Mouse (Mus musculus) myocyte (in vitro differentiated cells): Measurements from ENCODE around the gene Plekha7. TPM values are rescaled to one million over a fixed set of nuclear protein-coding genes. Genes with fewer than 3 reads are reported as not detected.
A peak's percentile ranks its signal among the peaks of the same experiment; 100 is the strongest.

Experiments
- H3K27me3 ChIP-seq: one replicate; pipeline ENCODE4 v1.6.1; 2011; ENCODE audit not compliant: control insufficient read depth, insufficient read depth, insufficient read length
- H3K36me3 ChIP-seq: one replicate; pipeline ENCODE4 v1.6.1; 2011; ENCODE audit not compliant: control insufficient read depth, insufficient read depth
- H3K4me2 ChIP-seq: one replicate; pipeline ENCODE4 v1.6.1; 2011; ENCODE audit warnings: low read depth, control low read depth
- H3K4me3 ChIP-seq: one replicate; pipeline ENCODE4 v1.5.1; 2011; ENCODE audit warnings: mild to moderate bottlenecking, control low read depth, moderate library complexity
- H3K79me2 ChIP-seq: one replicate; pipeline ENCODE4 v1.6.1; 2011; ENCODE audit not compliant: control insufficient read depth, insufficient read depth
- H3ac ChIP-seq: one replicate; pipeline ENCODE4 v1.6.1; 2011; ENCODE audit not compliant: control insufficient read depth, insufficient read length
- CEBPB ChIP-seq: IDR thresholded peaks from 2 replicates; pipeline ENCODE4 v1.6.1; 2011; ENCODE audit warnings: mild to moderate bottlenecking, moderate library complexity; ENCODE audit not compliant: poor library complexity, insufficient read depth, severe bottlenecking
- E2F4 ChIP-seq: IDR thresholded peaks from one replicate; pipeline ENCODE4 v1.6.1; 2011; ENCODE audit warnings: mild to moderate bottlenecking, control low read depth, moderate library complexity; ENCODE audit not compliant: insufficient read depth
- MAX ChIP-seq: IDR thresholded peaks from one replicate; pipeline ENCODE4 v1.6.1; 2011; ENCODE audit warnings: low read depth, mild to moderate bottlenecking, control low read depth
- MYOD1 ChIP-seq, 3 experiments: IDR thresholded peaks; one replicate each; pipeline ENCODE4 v1.6.1; 2011; ENCODE audit warnings: control low read depth in 2 of 3, low read depth in 2 of 3, mild to moderate bottlenecking in 2 of 3, moderate library complexity in 1 of 3; ENCODE audit not compliant: insufficient read length in 2 of 3, control insufficient read depth in 1 of 3
- MYOG ChIP-seq, 3 experiments: IDR thresholded peaks; one replicate each; pipeline ENCODE4 v1.6.1; 2011; ENCODE audit warnings: control low read depth in 2 of 3, low read depth in 2 of 3, mild to moderate bottlenecking in 2 of 3; ENCODE audit not compliant: insufficient read length in 2 of 3, control insufficient read depth in 1 of 3, insufficient read depth in 1 of 3
- POLR2A ChIP-seq: IDR thresholded peaks from one replicate; pipeline ENCODE4 v1.6.1; 2011; ENCODE audit warnings: low read depth, mild to moderate bottlenecking, control low read depth, moderate library complexity; ENCODE audit not compliant: insufficient read length
- POLR2AphosphoS2 ChIP-seq: IDR thresholded peaks from one replicate; pipeline ENCODE4 v1.6.1; 2011; ENCODE audit warnings: low read depth, control low read depth; ENCODE audit not compliant: insufficient read length
- REST ChIP-seq: IDR thresholded peaks from one replicate; pipeline ENCODE4 v1.6.1; 2011; ENCODE audit warnings: mild to moderate bottlenecking, control low read depth, moderate library complexity; ENCODE audit not compliant: insufficient read depth, insufficient read length
- SRF ChIP-seq: IDR thresholded peaks from one replicate; pipeline ENCODE4 v1.6.1; 2011; ENCODE audit warnings: low read depth; ENCODE audit not compliant: control insufficient read depth, insufficient read length
- TCF12 ChIP-seq: IDR thresholded peaks from one replicate; pipeline ENCODE4 v1.6.1; 2011; ENCODE audit warnings: mild to moderate bottlenecking, control low read depth; ENCODE audit not compliant: poor library complexity, insufficient read depth, severe bottlenecking
- TCF3 ChIP-seq: IDR thresholded peaks from one replicate; pipeline ENCODE4 v1.6.1; 2011; ENCODE audit warnings: low read depth, control low read depth; ENCODE audit not compliant: insufficient read length
- USF1 ChIP-seq: IDR thresholded peaks from one replicate; pipeline ENCODE4 v1.6.1; 2011; ENCODE audit warnings: low read depth, mild to moderate bottlenecking, control low read depth, moderate library complexity
- polyA plus RNA-seq: library from polyadenylated mRNA; unstranded; fragments of >200 nt; fragmentation: generic; extraction: Trizol; gene quantifications from one replicate; pipeline ENCODE4 v1.2.1, GENCODE M21; 2012; ENCODE audit warnings: missing spikeins

Plekha7 gene
- polyA plus RNA-seq, 1 experiment: 2.6 TPM

GRCm38 (mm10) chr7:116205451-116205850 lies 102.7 kb downstream of the Plekha7 start:
- Histone ChIP-seq H3ac (no peak overlapping the region), H3K4me3 (no peak overlapping the region), H3K79me2 (no peaks in the 10 kb centered on the region), H3K36me3 (no peaks in the 10 kb centered on the region), H3K4me2 (no peak overlapping the region), H3K27me3 (no peaks in the 10 kb centered on the region)
- TF ChIP-seq CEBPB (no peak), POLR2A (no peak), TCF12 (no peak), E2F4 (no peak), POLR2AphosphoS2 (no peak), MAX (no peak)

DNA sequence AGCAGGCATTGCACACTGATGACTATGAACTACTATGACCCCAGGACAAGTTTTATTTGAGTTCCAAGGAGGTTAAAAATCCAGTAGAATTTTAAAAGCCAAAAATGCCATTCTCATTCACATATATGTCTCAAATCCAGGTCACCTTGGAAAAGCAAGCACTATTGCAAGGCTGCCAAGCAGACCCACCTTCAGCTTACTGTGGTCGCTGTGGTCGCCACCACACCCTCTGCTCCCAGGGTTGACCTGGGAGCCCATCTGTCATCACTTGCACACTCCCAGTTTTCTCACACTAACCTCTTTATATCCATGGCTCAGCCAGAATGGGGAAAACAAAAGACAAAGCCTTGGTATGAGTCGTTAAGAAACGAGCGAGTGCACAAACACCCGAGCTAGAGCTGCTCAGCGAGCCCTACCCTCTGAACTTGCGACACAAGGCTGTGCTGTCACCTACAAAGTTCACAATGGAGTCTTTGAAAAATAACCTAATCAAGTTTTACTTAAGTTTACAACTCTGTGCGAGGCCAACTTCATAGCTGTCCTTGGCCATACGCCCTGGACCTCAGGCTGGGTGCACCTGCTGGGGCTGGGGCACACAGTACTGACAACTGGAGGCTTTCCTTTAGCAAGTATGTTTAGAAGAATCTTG lies 106.0 kb downstream of the Plekha7 start:
- Histone ChIP-seq H3K36me3 (no peaks in the 10 kb centered on the region), H3K4me3 (no peak overlapping the region), H3K27me3 (no peaks in the 10 kb centered on the region), H3K79me2 (no peaks in the 10 kb centered on the region), H3ac (no peak overlapping the region), H3K4me2 (peak overlapping the region; percentile 45)
- TF ChIP-seq E2F4 (no peak), MYOD1 (IDR thresholded peaks at IDR 0.05; ENCODE audit: control insufficient read depth in 1 of 3, insufficient read length in 2 of 3, low read depth in 2 of 3) (peak in 2 of 3 experiments; percentile 71 to 76), TCF12 (peak; percentile 53), MYOG (IDR thresholded peaks at IDR 0.05; ENCODE audit: control insufficient read depth in 1 of 3, insufficient read depth in 1 of 3, insufficient read length in 2 of 3, low read depth in 2 of 3) (peak; percentile 39 to 83 (median 59)), TCF3 (no peak), CEBPB (no peak)

DNA sequence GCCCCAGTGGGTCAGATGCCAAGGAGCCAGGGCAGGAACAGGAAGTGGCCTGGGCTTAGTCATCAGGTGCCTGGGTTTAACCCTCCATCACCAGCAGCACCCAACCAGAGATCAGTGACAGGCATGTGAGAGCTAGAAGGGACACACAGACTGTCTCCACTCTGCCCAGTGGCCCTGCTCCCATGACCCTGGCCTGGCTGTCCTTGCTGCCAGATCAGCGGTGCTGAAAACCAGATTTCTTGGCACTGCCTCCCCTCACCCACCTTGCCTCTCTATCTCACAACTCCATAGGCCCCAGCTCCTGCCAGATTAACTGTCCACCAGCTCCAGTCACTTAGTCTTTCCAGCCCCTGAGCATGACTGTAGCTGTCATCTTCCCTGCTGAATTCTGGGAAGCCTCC lies 107.2 kb downstream of the Plekha7 start:
- no peak for TF ChIP-seq CEBPB
- TF ChIP-seq TCF12: no peak
- TF ChIP-seq MYOG (IDR thresholded peaks at IDR 0.05; ENCODE audit: control insufficient read depth in 1 of 3, insufficient read depth in 1 of 3, insufficient read length in 2 of 3, low read depth in 2 of 3): no peak
- TF ChIP-seq TCF3: no peak
- no peak for TF ChIP-seq USF1
- TF ChIP-seq E2F4: no peak
- TF ChIP-seq POLR2AphosphoS2: no peak
- H3K4me3 ChIP-seq: no peak overlapping the region
- H3ac ChIP-seq: no peak overlapping the region
- H3K27me3 ChIP-seq: no peaks in the 10 kb centered on the region
- H3K4me2 ChIP-seq: no peak overlapping the region
- H3K36me3 ChIP-seq: no peaks in the 10 kb centered on the region
- no peaks in the 10 kb centered on the region for H3K79me2 ChIP-seq

DNA sequence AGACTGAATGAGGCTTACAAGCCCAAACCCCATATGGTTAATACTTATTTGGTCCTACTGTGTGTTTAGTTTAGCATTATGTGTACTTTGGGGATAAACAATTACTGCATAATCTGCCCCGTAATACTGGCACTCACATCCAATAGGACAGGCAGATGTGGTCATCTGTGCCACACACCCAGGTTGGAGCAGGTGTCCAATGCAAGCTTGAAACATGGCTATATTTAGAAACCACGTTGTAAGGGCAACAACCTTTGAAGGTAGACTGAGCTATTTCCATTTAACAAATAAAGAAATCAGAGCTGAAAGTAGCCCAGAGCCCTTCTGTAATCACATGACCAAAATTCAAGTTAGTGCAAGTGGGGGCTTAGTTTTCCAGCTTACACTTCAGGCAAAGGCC lies 107.6 kb downstream of the Plekha7 start:
- Histone ChIP-seq H3K36me3 (no peaks in the 10 kb centered on the region), H3K4me3 (no peak overlapping the region), H3K4me2 (no peak overlapping the region), H3K79me2 (no peaks in the 10 kb centered on the region), H3ac (no peak overlapping the region), H3K27me3 (no peaks in the 10 kb centered on the region)
- TF ChIP-seq TCF3 (no peak), E2F4 (no peak), REST (no peak), MYOG (IDR thresholded peaks at IDR 0.05; ENCODE audit: control insufficient read depth in 1 of 3, insufficient read depth in 1 of 3, insufficient read length in 2 of 3, low read depth in 2 of 3) (no peak), CEBPB (no peak), SRF (no peak)

GRCm38 (mm10) chr7:116198902-116199301 lies 109.3 kb downstream of the Plekha7 start:
- H3K79me2 ChIP-seq: no peaks in the 10 kb centered on the region
- TF ChIP-seq MAX (no peak), USF1 (no peak), MYOD1 (IDR thresholded peaks at IDR 0.05; ENCODE audit: control insufficient read depth in 1 of 3, insufficient read length in 2 of 3, low read depth in 2 of 3) (no peak), REST (no peak), MYOG (IDR thresholded peaks at IDR 0.05; ENCODE audit: control insufficient read depth in 1 of 3, insufficient read depth in 1 of 3, insufficient read length in 2 of 3, low read depth in 2 of 3) (no peak), CEBPB (no peak), E2F4 (no peak), POLR2AphosphoS2 (no peak), TCF12 (no peak), SRF (no peak), TCF3 (no peak), POLR2A (no peak)
- H3K4me3 ChIP-seq: no peak overlapping the region
- H3ac ChIP-seq: no peak overlapping the region
- no peaks in the 10 kb centered on the region for H3K27me3 ChIP-seq
- no peaks in the 10 kb centered on the region for H3K36me3 ChIP-seq
- no peak overlapping the region for H3K4me2 ChIP-seq

DNA sequence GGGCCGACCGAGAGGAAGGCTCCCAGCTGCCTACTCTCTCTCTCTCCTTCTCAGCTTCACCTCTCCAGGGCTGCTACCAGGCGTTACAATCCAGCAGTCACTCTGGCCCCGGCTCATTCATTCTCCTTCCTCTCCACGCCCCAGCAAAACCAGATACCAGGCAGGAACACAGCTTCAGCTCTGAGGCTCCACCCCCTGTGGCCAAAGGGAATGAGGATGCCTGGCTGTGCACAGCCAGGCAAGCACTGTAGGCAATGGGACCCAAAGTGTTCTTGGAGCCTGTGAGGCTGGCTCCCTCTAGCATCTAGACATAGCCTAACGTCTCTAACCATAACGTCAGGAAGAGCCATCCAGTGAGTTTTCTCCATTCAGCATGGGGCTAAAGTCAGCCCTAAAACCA lies 109.8 kb downstream of the Plekha7 start:
- H3K4me2 ChIP-seq: no peak overlapping the region
- no peak overlapping the region for H3K4me3 ChIP-seq
- TF ChIP-seq USF1 (no peak), E2F4 (no peak), POLR2AphosphoS2 (no peak), TCF12 (no peak), REST (no peak), SRF (no peak), MYOG (IDR thresholded peaks at IDR 0.05; ENCODE audit: control insufficient read depth in 1 of 3, insufficient read depth in 1 of 3, insufficient read length in 2 of 3, low read depth in 2 of 3) (no peak), TCF3 (no peak), MAX (no peak), MYOD1 (IDR thresholded peaks at IDR 0.05; ENCODE audit: control insufficient read depth in 1 of 3, insufficient read length in 2 of 3, low read depth in 2 of 3) (no peak), CEBPB (no peak), POLR2A (no peak)
- H3K79me2 ChIP-seq: no peaks in the 10 kb centered on the region
- no peaks in the 10 kb centered on the region for H3K36me3 ChIP-seq
- no peaks in the 10 kb centered on the region for H3K27me3 ChIP-seq
- H3ac ChIP-seq: no peak overlapping the region
